Mouse (Mus musculus) hindbrain, embryonic 13.5 days (tissue): ENCODE measurements around the gene Car6. TPM values are rescaled to one million over a fixed set of nuclear protein-coding genes. Genes with fewer than 3 reads are reported as not detected.

ENCODE experiments used
- ATAC-seq: fragments of 200-750 bp; cut with Nextera tagmentation; 2 replicates; pipeline ENCODE4 v1.8.0; 2017; ENCODE audit warnings: moderate TSS enrichment; ENCODE audit not compliant: low FRiP score
- H3K27ac ChIP-seq: fragments of 300-500 bp; sonication (generic); 2 replicates; pipeline ENCODE4 v1.5.1; 2015; ENCODE audit warnings: inconsistent platforms, mild to moderate bottlenecking, moderate library complexity
- H3K27me3 ChIP-seq: fragments of 300-500 bp; sonication (generic); 2 replicates; pipeline ENCODE4 v1.6.1; 2015; ENCODE audit warnings: mild to moderate bottlenecking, inconsistent platforms
- H3K36me3 ChIP-seq: fragments of 300-500 bp; sonication (generic); 2 replicates; pipeline ENCODE4 v1.6.1; 2015; ENCODE audit warnings: mild to moderate bottlenecking, inconsistent platforms
- H3K4me1 ChIP-seq: fragments of 300-500 bp; sonication (generic); replicated peaks from 2 replicates; pipeline ENCODE4 v1.6.1; 2015; ENCODE audit warnings: inconsistent platforms
- H3K4me2 ChIP-seq: fragments of 300-500 bp; sonication (generic); 2 replicates; pipeline ENCODE4 v1.6.1; 2015; ENCODE audit warnings: inconsistent platforms, mild to moderate bottlenecking, moderate library complexity
- H3K4me3 ChIP-seq: fragments of 300-500 bp; sonication (generic); 2 replicates; pipeline ENCODE4 v1.5.1; 2015; ENCODE audit warnings: mild to moderate bottlenecking, inconsistent platforms
- H3K9ac ChIP-seq: fragments of 300-500 bp; sonication (generic); 2 replicates; pipeline ENCODE4 v1.6.1; 2015; ENCODE audit warnings: mild to moderate bottlenecking, inconsistent platforms
- H3K9me3 ChIP-seq: fragments of 300-500 bp; sonication (generic); 2 replicates; pipeline ENCODE4 v1.6.1; 2016; ENCODE audit warnings: inconsistent platforms
- WGBS: fragments of 180-500 bp; shearing (Covaris S2); methylation state at CpG from one replicate; pipeline ENCODE4 v1.1.7; 2015; 5-methylcytosine and 5-hydroxymethylcytosine counted together
- polyA plus RNA-seq: library from polyadenylated mRNA; unstranded; fragments of >200 nt; fragmentation: Nextera tagmentation; extraction: Ambion mirVana; gene quantifications from 2 replicates; pipeline ENCODE4 v1.2.1, GENCODE M21; 2015

Car6 gene
- polyA plus RNA-seq, 1 experiment from 2014 or later, result not detected

- under 1% methylated on average over 21 of the region's 21 CpGs for WGBS
- peak overlapping the region; percentile 83 for H3K4me2 ChIP-seq
- no peaks in the 10 kb centered on the region for H3K27me3 ChIP-seq
- ATAC-seq, result no peak
- peak overlapping the region; percentile 88 for H3K9ac ChIP-seq
- peak overlapping the region; percentile 78 for H3K4me3 ChIP-seq
- peaks cover 24% of the 10 kb centered on the region for H3K36me3 ChIP-seq
- peak overlapping the region; percentile 99 for H3K27ac ChIP-seq
- H3K4me1 ChIP-seq, result peaks cover 67% of the 10 kb centered on the region
- no peaks in the 10 kb centered on the region for H3K9me3 ChIP-seq
These were observed 36.7 kb upstream of the Car6 start for GRCm38 (mm10) chr4:150237636-150238361.

- ATAC-seq, result peak; percentile 97
- peaks cover 61% of the 10 kb centered on the region for H3K4me1 ChIP-seq
- under 1% methylated on average over 69 of the region's 78 CpGs for WGBS
These were observed 35.7 kb upstream of the Car6 start, which contains the start of gene Eno1 for GRCm38 (mm10) chr4:150236521-150237481. Eno1 (plus strand) TSS chr4:150236721.

GRCm38 (mm10) chr4:150236031-150236430 lies 34.9 kb upstream of the Car6 start:
- Histone ChIP-seq H3K4me1 (peaks cover 60% of the 10 kb centered on the region), H3K9ac (peak overlapping the region; percentile 88; the same call in 1 of the 2 replicates), H3K4me2 (peak overlapping the region; percentile 83), H3K36me3 (peaks cover 6% of the 10 kb centered on the region), H3K9me3 (no peaks in the 10 kb centered on the region), H3K27me3 (peaks cover 6% of the 10 kb centered on the region; the same call in 1 of the 2 replicates), H3K27ac (peak overlapping the region; percentile 99), H3K4me3 (peak overlapping the region; percentile 78)
- 80% methylated on average over 8 of the region's 8 CpGs for WGBS
- ATAC-seq, result no peak

More at GRCm38 (mm10) chr4:150236521-150237481, 35.7 kb upstream of the Car6 start, which contains the start of gene Eno1:
- peak within 1 kb of the TSS; percentile 88 for H3K9ac ChIP-seq
- H3K4me3 ChIP-seq, result peak within 1 kb of the TSS; percentile 78
- H3K9me3 ChIP-seq, result no peaks in the 10 kb centered on the region
- H3K4me2 ChIP-seq, result peak within 1 kb of the TSS; percentile 83
- peak within 1 kb of the TSS; percentile 99 for H3K27ac ChIP-seq
- peaks cover 14% of the 10 kb centered on the region for H3K36me3 ChIP-seq
- H3K27me3 ChIP-seq, result peaks cover 3% of the 10 kb centered on the region; the same call in 1 of the 2 replicates

GRCm38 (mm10) chr4:150235585-150235984 lies 34.5 kb upstream of the Car6 start:
- Histone ChIP-seq H3K9ac (no peak overlapping the region), H3K27ac (peak overlapping the region; percentile 58), H3K4me2 (no peak overlapping the region), H3K27me3 (peaks cover 6% of the 10 kb centered on the region; the same call in 1 of the 2 replicates), H3K4me3 (no peak overlapping the region), H3K9me3 (no peaks in the 10 kb centered on the region), H3K36me3 (peaks cover 3% of the 10 kb centered on the region; the same call in 1 of the 2 replicates), H3K4me1 (peaks cover 61% of the 10 kb centered on the region)
- 77% methylated on average over 4 of the region's 4 CpGs for WGBS
- no peak for ATAC-seq

GRCm38 (mm10) chr4:150234599-150235327 lies 33.6 kb upstream of the Car6 start:
- WGBS, result 44% methylated on average over 8 of the region's 8 CpGs
- no peaks in the 10 kb centered on the region for H3K9me3 ChIP-seq
- peaks cover 6% of the 10 kb centered on the region; the same call in 1 of the 2 replicates for H3K27me3 ChIP-seq
- peaks cover 60% of the 10 kb centered on the region for H3K4me1 ChIP-seq
- H3K9ac ChIP-seq, result no peak overlapping the region; the same call in 1 of the 2 replicates
- H3K36me3 ChIP-seq, result no peaks in the 10 kb centered on the region
- peak overlapping the region; percentile 58 for H3K27ac ChIP-seq
- no peak overlapping the region for H3K4me3 ChIP-seq
- ATAC-seq, result no peak
- H3K4me2 ChIP-seq, result no peak overlapping the region

- WGBS, result 65% methylated on average over 8 of the region's 8 CpGs
- Histone ChIP-seq H3K27me3 (peaks cover 6% of the 10 kb centered on the region; the same call in 1 of the 2 replicates), H3K9me3 (no peaks in the 10 kb centered on the region), H3K4me1 (peaks cover 55% of the 10 kb centered on the region), H3K36me3 (no peaks in the 10 kb centered on the region), H3K9ac (no peak overlapping the region), H3K27ac (no peak overlapping the region), H3K4me3 (no peak overlapping the region), H3K4me2 (no peak overlapping the region)
- ATAC-seq, result no peak
These were observed 30.7 kb upstream of the Car6 start for GRCm38 (mm10) chr4:150231871-150232270.

- H3K9me3 ChIP-seq, result no peaks in the 10 kb centered on the region
- H3K4me2 ChIP-seq, result no peak overlapping the region
- no peaks in the 10 kb centered on the region for H3K36me3 ChIP-seq
- no peak overlapping the region for H3K4me3 ChIP-seq
- H3K27me3 ChIP-seq, result peaks cover 6% of the 10 kb centered on the region; the same call in 1 of the 2 replicates
- WGBS, result 6% methylated on average over 21 of the region's 21 CpGs
- H3K27ac ChIP-seq, result peak overlapping the region; percentile 23; the same call in 1 of the 2 replicates
- H3K4me1 ChIP-seq, result peaks cover 53% of the 10 kb centered on the region
- ATAC-seq, result no peak
- H3K9ac ChIP-seq, result no peak overlapping the region
These were observed 29.6 kb upstream of the Car6 start for GRCm38 (mm10) chr4:150230460-150231407.

GRCm38 (mm10) chr4:150229747-150230390 lies 28.7 kb upstream of the Car6 start:
- Histone ChIP-seq H3K9ac (no peak overlapping the region), H3K4me1 (peaks cover 46% of the 10 kb centered on the region), H3K9me3 (no peaks in the 10 kb centered on the region), H3K36me3 (no peaks in the 10 kb centered on the region), H3K4me3 (no peak overlapping the region), H3K4me2 (no peak overlapping the region), H3K27me3 (peaks cover 6% of the 10 kb centered on the region; the same call in 1 of the 2 replicates), H3K27ac (0 out of 2 replicates have a peak overlapping the region, but pooled peaks have one; percentile 23)
- WGBS, result 33% methylated on average over 8 of the region's 15 CpGs
- ATAC-seq, result no peak

- Histone ChIP-seq H3K27ac (no peak overlapping the region), H3K4me2 (no peak overlapping the region), H3K4me1 (peaks cover 41% of the 10 kb centered on the region), H3K36me3 (no peaks in the 10 kb centered on the region), H3K27me3 (peaks cover 6% of the 10 kb centered on the region; the same call in 1 of the 2 replicates), H3K4me3 (no peak overlapping the region), H3K9me3 (no peaks in the 10 kb centered on the region), H3K9ac (no peak overlapping the region)
- no peak for ATAC-seq
- WGBS, result 49% methylated on average over 7 of the region's 7 CpGs
These were observed 27.6 kb upstream of the Car6 start for GRCm38 (mm10) chr4:150228581-150229348.
